Mouse (Mus musculus) bone marrow, adult 2 months (tissue): Measurements from ENCODE around the gene Zscan25.

Source experiments
- CTCF ChIP-seq: fragments of 200-500 bp; IDR thresholded peaks from 2 replicates; pipeline ENCODE4 v1.5.1; 2011; ENCODE audit warnings: low read length, control low read depth; ENCODE audit not compliant: control insufficient read depth, insufficient read depth
- POLR2A ChIP-seq: fragments of 200-500 bp; IDR thresholded peaks from 2 replicates; pipeline ENCODE4 v1.6.1; 2011; ENCODE audit warnings: low read depth, mild to moderate bottlenecking, control low read depth, low read length, borderline replicate concordance; ENCODE audit not compliant: control insufficient read depth

DNA sequence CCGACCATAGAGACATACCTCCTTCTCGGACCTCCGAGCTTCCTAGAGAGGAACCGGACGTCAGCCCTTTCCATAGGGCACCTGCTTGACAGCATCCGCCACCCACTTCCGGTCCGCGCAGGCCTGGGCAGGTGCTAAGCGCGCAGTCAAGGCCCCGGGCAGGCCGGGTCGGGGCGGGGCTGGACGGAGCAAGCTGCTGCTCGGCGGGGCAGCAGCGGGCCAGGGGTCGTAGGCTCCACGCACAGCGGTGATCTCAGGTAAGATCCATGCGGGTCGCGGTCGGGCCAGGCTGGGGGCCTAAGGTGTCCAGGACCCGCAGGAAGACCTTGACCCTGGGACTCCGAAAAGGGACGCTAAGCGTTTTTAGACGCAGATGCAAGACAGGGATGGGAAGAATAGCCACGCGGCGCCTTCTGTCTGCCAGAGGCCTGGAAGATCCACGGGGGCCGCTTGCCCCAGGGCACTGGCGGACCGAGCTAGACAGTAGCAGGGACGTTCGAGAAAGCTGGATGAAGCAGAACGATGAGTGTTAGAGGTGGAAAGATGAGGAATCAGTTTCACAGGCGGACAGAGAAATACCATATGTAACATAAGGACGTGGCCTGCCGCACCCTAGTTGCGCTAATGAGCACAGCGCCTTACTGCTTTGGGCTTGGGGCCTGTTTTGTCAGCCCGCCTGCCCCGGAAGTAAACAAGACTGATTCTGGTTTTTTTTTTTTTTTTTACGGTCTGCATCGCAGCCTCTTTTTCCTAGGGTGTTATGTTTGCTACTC, at the start of gene Zscan25:
- TF ChIP-seq CTCF (no peak), POLR2A (peak; percentile 70; the same call in 1 of the 2 replicates)
